Mouse (Mus musculus) E14TG2a.4 (cell line): ENCODE measurements at regions not wholly inside any gene's neighbourhood (a gene's known extent, or its start where the extent isn't known, plus 50 kb on each side); places are given as distances from the start of the nearest gene placed in this dataset.
A peak's percentile ranks its signal among the peaks of the same experiment; 100 is the strongest.

Source experiments
- H3K27me3 ChIP-seq: 2 replicates; pipeline ENCODE4 v1.6.1; 2014; ENCODE audit warnings: low read length, control low read depth; ENCODE audit not compliant: insufficient read depth
- H3K36me3 ChIP-seq: 2 replicates; pipeline ENCODE4 v1.6.1; 2014; ENCODE audit warnings: low read length, control low read depth; ENCODE audit not compliant: insufficient read depth
- H3K4me1 ChIP-seq: replicated peaks from 2 replicates; pipeline ENCODE4 v1.6.1; 2014; ENCODE audit warnings: low read depth, low read length, control low read depth
- H3K4me3 ChIP-seq: replicated peaks from 2 replicates; pipeline ENCODE4 v1.5.1; 2014; ENCODE audit warnings: mild to moderate bottlenecking, low read length
- H3K9me3 ChIP-seq: 2 replicates; pipeline ENCODE4 v1.6.1; 2014; ENCODE audit warnings: low read length, control low read depth
- CTCF ChIP-seq: conservative IDR thresholded peaks from 2 replicates; pipeline ENCODE4 v1.5.1; 2014; ENCODE audit warnings: low read length
- NANOG ChIP-seq: IDR thresholded peaks from 2 replicates; pipeline ENCODE4 v1.6.1; 2014; ENCODE audit warnings: borderline replicate concordance, low read length, mixed read lengths
- POU5F1 ChIP-seq: IDR thresholded peaks from 2 replicates; pipeline ENCODE4 v1.6.1; 2014; ENCODE audit warnings: low read length, borderline replicate concordance

DNA sequence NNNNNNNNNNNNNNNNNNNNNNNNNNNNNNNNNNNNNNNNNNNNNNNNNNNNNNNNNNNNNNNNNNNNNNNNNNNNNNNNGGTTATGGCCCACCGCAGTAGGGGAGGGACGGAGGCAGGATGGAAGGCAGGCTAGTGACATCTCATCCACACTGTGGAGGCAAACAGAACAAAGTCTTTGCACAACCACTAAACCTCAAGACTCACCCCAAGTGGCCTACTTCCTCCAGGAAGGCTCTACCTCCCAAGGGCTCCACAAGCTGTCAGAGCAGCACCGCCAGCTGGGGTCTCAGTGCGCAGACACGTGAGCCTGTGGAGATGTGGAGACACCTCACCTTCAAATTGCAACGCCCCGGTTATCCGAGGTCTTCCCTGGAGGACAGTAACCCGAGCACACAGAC, 138.7 kb upstream of the Pmfbp1 start:
- H3K4me1 ChIP-seq = peaks cover 5% of the 10 kb centered on the region
- H3K4me3 ChIP-seq = no peak overlapping the region
- no peak for TF ChIP-seq NANOG
- TF ChIP-seq CTCF = no peak
- no peak for TF ChIP-seq POU5F1
- H3K36me3 ChIP-seq = no peaks in the 10 kb centered on the region
- peaks cover 7% of the 10 kb centered on the region for H3K27me3 ChIP-seq
- no peaks in the 10 kb centered on the region for H3K9me3 ChIP-seq

DNA sequence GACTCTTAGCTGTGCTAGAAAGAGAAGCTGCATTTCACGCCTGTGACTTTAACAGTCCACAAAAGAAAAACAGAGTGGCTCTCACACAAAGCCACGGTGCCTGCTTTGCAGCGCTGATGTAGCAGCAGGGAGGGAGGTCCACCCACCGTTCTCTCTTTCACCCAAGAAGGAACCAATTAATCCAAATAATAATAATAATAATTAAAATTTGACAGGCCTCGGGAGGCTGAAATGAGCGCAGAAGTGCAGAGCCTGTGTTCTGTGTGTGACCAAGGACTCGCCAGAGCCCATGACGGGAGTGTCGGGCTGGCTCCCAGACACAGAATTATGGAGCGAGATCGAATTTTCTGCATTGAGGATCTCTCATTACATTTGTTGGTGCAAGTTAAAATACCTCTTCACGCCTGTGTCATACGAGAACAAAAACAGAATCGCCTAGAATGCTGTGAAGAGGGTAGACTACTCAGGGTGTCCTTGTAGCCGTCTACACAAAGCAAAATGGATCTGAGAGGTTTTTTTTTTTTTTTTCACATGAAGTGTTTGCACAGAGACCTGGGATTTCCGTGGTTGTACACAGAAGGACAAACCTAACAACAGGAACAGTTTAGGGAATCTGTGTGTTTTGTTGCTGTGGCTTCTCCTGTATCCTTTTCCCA, 134.3 kb upstream of the Pmfbp1 start:
- no peaks in the 10 kb centered on the region for H3K36me3 ChIP-seq
- TF ChIP-seq POU5F1 (no peak), CTCF (no peak), NANOG (no peak)
- no peaks in the 10 kb centered on the region for H3K9me3 ChIP-seq
- no peak overlapping the region for H3K4me3 ChIP-seq
- H3K4me1 ChIP-seq = peaks cover 8% of the 10 kb centered on the region; the same call in 1 of the 2 replicates
- H3K27me3 ChIP-seq = peaks cover 14% of the 10 kb centered on the region; the same call in 1 of the 2 replicates

DNA sequence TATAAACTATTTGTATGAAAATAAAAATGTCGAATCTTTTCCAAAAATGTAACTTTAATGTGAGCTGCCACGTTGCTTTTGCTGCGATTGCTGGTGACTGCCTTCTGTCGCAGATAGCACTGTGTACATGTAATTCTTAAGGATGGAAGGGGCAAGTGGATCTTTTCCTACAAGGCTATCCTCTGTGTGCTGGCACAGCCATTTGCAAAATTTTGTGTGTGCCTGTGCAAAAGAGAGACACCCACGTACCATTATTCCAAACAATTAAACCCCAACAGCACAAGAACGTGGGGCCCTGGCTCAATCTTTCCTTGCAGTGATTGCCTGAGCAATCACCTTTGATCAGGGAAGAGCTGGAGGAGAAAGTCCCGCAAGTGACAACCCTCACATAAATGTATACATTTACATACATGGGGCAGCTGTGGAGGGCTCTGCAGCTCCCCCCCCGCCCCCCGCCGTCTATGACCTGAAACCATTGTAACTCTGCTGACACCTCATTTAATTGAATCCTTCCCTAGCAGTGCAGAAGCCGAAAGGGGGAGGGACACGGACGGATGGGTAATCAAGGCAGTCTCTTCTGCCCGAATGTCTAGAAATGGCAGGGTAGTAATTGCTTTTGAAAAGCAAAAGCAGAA, 133.6 kb upstream of the Pmfbp1 start:
- TF ChIP-seq NANOG (no peak), POU5F1 (no peak), CTCF (no peak)
- Histone ChIP-seq H3K4me3 (peak overlapping the region; percentile 39; the same call in 1 of the 2 replicates), H3K27me3 (peaks cover 14% of the 10 kb centered on the region; the same call in 1 of the 2 replicates), H3K36me3 (no peaks in the 10 kb centered on the region), H3K4me1 (peaks cover 8% of the 10 kb centered on the region; the same call in 1 of the 2 replicates), H3K9me3 (no peaks in the 10 kb centered on the region)

DNA sequence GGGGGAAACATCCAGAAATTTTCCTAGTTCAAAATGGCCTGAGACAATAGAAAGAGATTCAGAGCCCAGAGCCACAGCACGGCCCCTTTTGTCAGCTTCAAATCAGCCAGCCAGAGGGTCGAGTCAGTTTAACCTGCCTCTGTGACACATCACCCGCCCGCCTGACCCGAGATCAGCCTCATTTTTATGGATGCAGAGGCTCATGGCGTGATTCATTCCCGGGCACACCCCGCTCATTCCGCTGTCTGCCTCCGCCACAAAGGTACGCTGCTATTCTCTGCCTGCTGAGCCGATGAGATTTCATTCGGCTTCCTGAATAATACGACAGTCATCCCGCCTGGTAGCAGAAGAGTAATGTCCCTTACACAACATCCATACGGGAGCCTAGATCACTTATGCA, 132.9 kb upstream of the Pmfbp1 start:
- Histone ChIP-seq H3K27me3 (peaks cover 14% of the 10 kb centered on the region; the same call in 1 of the 2 replicates), H3K36me3 (no peaks in the 10 kb centered on the region), H3K4me3 (peak overlapping the region; percentile 39), H3K9me3 (no peaks in the 10 kb centered on the region), H3K4me1 (peaks cover 8% of the 10 kb centered on the region; the same call in 1 of the 2 replicates)
- TF ChIP-seq CTCF (no peak), NANOG (no peak), POU5F1 (no peak)

DNA sequence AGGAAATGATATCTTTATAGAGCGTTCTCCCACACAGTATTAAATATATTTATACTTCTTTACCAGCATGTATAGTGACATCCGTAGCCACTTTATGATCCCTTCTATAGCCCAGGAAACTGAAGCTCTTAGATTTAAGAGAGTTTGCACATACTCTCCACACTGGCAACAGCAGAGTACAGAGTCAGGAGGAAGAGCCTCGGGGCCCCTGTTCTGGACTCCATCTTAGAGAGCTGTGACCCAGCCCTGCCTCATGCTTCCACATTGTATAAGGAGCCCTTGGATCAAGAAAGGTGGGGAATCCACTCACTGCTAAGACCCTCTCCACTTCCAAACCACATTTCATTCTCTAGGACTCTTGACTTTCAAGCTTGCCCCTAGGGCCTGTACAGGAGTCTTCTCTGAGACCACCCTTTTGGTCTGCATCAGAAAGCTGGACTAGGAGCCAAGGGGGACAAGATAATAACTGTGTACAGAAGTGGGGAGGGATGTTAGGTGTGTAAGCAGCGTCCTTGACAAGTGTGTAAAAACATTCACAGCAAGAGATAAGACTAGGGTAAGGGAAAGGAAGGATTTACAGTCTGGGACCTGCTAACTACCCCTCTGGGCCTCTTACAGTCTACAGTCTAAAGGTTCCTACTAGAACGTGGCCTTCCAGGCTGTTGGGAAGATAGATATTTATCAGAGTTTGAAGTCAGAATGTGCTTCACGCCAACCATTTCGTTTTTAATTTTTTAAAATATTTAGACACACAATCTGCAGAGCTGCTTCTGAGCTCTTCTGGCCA, 132.1 kb upstream of the Pmfbp1 start:
- Histone ChIP-seq H3K36me3 (no peaks in the 10 kb centered on the region), H3K9me3 (no peaks in the 10 kb centered on the region), H3K4me1 (peaks cover 8% of the 10 kb centered on the region; the same call in 1 of the 2 replicates), H3K27me3 (peaks cover 14% of the 10 kb centered on the region; the same call in 1 of the 2 replicates), H3K4me3 (no peak overlapping the region)
- TF ChIP-seq CTCF (no peak), NANOG (no peak), POU5F1 (no peak)

DNA sequence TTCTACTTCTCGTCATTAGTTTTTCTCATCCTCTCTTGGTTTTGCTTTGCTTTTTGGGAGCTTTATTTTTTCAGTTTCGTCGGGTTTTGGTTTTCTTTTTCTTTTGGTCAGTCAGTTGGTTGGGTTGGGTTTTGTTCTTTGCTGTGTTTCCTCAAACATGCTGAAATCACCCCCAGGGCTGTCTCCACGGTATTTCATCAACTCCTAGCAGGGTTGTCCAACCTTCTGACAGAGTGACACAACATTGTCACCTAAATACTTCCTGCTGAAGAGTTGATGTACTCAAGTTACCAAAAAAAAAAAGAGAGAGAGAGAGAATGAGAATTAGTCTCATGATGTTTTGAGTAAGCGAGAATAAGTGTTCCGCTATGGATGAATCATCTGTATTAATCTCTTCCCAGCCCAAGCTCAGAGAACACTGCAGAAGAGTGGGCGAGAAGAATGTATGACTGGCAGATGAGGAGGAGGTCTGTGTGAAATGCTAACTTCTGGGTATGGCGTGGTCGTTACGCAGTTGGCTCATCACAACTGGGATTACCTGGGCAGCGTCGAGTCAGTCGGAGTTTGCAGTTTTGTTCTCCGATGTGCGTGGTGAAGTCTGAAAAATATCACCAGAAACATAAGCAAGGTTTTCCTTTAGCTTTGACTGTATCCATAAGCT, 130.5 kb upstream of the Pmfbp1 start:
- no peaks in the 10 kb centered on the region for H3K36me3 ChIP-seq
- peaks cover 14% of the 10 kb centered on the region; the same call in 1 of the 2 replicates for H3K27me3 ChIP-seq
- H3K4me1 ChIP-seq = peaks cover 8% of the 10 kb centered on the region; the same call in 1 of the 2 replicates
- no peak for TF ChIP-seq POU5F1
- no peak for TF ChIP-seq CTCF
- TF ChIP-seq NANOG = no peak
- H3K9me3 ChIP-seq = no peaks in the 10 kb centered on the region
- no peak overlapping the region for H3K4me3 ChIP-seq

DNA sequence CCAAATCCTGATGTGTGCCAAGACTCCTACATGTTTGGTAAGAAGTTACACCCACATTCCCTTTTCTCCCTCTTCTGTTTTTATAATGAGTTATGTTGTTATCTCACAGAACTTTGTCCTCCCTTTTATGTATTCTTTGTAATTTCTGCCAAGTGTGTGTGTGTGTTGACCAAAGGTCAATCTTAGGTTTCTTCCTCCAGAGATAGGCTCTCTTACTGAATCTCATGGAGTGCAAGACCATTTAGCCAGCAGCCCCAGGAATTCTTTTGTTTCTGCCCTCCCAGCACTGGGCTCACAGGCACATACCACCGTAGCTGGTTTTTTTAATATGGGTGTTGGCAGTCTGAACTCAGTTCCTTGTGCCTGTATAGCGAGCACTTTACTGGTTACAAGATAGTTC, 119.8 kb upstream of the Pmfbp1 start:
- H3K4me3 ChIP-seq = no peak overlapping the region
- no peaks in the 10 kb centered on the region; the same call in 1 of the 2 replicates for H3K27me3 ChIP-seq
- 0 out of 2 replicates have a peak, but pooled peaks cover 10% of the 10 kb centered on the region for H3K4me1 ChIP-seq
- H3K9me3 ChIP-seq = peaks cover 4% of the 10 kb centered on the region; the same call in 1 of the 2 replicates
- no peaks in the 10 kb centered on the region for H3K36me3 ChIP-seq
- TF ChIP-seq CTCF (no peak), NANOG (no peak), POU5F1 (no peak)

DNA sequence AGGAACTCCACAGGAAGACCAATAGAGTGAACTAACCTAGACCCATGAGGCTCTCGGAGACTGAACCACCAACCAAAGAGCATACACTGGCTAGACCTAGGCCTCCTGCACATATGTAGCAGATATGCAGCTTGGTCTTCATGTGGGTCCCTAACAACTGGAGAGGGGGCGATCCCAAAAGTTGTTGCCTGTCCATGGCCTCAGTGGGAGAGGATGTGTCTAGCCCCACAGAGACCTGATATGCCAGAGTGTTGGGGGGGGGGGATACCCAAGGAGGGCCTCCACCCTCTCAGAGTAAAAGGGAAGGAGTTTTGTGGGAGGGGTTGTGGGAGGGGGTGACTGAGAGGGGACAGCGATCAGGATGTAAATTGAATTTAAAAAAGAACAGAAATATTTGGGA, 108.9 kb upstream of the Pmfbp1 start:
- TF ChIP-seq POU5F1 (no peak), CTCF (no peak), NANOG (no peak)
- H3K36me3 ChIP-seq = no peaks in the 10 kb centered on the region

More for the DNA sequence above, 108.9 kb upstream of the Pmfbp1 start:
- H3K4me1 ChIP-seq = no peaks in the 10 kb centered on the region
- no peak overlapping the region for H3K4me3 ChIP-seq
- no peaks in the 10 kb centered on the region for H3K27me3 ChIP-seq
- no peaks in the 10 kb centered on the region for H3K9me3 ChIP-seq
